Mouse (Mus musculus): ENCODE results near the gene Aarsd1.
"Not testable (repeated sequence)": the region's sequence is repeated elsewhere in the genome, so short reads cannot be mapped to it uniquely, and the experiment has no call there.

Aarsd1 gene

DNA sequence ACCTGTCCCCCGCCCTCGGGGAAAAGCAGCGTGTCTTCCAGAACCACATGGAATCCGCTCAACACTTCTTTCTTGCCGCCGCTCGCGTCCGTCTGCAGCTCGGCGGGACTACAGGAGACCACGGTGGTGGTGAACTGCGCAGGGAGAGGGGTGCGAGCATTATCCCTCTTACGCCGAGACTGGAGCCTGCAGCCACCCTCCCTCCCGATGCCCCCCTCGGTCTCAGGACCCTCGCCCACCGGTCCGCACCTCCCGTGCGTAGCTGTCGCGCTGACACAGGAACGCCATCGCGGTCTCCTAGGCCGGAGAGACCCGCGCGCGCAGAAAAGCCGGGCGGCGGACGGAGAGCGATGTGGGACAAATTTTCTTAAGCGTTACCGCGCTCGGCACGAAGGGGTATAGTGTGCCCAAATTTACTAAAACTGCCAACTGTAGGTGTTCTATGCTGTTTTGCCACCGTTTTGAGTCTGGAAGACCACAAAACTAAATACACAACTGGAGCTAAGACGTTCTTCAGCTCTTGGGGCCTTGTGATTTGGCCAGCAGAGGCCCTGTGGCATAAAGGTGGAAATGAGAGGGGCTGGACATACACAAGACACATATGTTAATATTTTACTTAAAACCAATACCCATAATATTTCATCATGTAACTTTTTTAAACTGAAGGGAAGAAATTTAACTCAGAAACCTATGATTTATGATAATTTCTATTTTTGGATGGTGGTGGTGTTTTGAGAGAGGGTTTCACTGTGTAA, at the start of gene Aarsd1:
Gene Aarsd1 (minus strand): TSS at position 515 of the 755 bp plus-strand sequence.
- peak; percentile 89 for DNase-seq (ENCODE audit: low read depth, low spot score)

- DNase-seq (ENCODE audit: low read depth, low spot score), result not testable (repeated sequence)
These were observed 49.1 kb upstream of the Aarsd1 start for GRCm38 (mm10) chr11:101466552-101466950.

- DNase-seq (ENCODE audit: low read depth, low spot score), result no peak
These were observed 48.6 kb upstream of the Aarsd1 start, which contains the start of gene Vat1 for GRCm38 (mm10) chr11:101465869-101466551. Vat1 (minus strand) TSS chr11:101466230.

DNA sequence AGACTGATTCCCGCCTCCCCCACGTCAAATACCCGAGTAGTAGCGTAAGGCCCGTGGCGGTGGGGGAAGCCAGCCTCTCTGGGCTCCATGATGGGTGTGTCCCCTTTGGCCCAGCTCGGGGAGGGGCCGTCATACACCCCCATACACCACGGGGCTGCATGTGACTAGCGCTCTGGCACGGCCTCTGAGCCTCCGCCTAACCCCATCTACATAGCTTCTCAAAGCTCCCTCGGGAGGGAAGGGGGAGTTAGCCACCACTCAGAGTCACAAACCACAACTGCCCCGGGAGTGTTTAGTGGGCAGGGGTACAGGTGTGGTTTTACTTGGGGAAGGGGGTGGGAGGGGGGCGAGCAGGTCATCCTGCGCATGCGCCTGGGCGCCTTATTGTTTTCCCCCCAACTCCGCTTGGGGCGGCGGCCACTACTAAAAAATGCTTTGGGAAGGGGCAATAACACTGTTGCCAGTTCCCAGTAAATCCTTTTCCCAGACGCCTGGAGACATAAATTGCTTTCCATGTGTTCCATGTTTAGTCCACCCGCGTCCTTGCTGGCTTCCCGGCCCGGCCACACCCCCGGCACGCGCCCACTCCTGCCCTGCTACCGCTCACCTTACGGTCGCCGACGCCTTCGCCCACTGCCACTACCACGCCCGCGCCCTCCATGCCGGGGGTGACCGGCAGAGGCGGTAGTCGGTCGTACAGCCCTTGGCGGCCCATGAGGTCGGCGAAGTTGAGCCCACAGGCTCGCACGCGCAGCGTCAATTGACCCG, 47.9 kb upstream of the Aarsd1 start:
- DNase-seq (ENCODE audit: low read depth, low spot score), result no peak

- no peak for DNase-seq (ENCODE audit: low read depth, low spot score)
These were observed 47.0 kb upstream of the Aarsd1 start, which contains the start of gene Rnd2 for GRCm38 (mm10) chr11:101464211-101465100. Rnd2 (plus strand) TSS chr11:101464999.

DNA sequence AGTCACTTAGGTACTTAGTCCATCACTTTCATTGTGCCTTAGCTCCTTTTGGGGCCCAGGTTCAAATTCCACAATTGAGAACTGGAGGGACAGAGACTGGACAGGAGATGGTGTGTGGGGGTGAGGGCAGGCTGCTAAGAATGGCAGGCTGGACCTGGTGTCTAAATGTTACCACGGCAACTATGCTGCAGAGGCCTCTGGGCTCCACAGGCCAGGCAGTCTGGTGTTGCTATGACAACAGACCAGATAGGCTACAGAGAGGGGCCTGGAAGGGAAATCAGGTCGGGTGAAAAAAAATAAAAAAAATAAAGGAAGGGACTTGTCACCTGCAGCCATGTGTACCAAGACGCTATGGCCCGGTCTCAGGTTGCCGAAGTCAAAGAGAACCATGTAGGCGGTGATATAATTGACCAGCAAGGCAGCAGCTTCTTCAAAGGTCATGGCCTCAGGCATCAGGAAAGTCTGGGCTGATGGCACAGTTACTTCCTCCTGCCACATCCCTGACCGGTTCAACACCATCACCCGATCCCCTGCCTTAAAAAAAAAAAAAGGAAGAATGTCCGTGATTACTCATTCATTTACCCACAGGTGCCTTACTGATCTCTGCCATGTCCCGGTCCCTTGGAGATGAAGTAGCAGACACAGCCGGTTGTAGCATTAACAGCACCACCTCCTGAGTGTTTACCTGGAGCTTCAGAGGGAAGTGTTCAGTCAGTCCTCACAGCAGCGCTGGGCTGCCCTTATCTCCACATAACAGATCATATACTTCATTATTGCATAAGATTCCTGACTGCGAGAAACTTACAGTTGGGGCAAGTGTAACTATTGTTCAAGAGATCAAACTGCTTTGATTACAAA, 45.4 kb upstream of the Aarsd1 start:
- no peak for DNase-seq (ENCODE audit: low read depth, low spot score)

GRCm38 (mm10) chr11:101462141-101462540, 44.7 kb upstream of the Aarsd1 start:
- DNase-seq (ENCODE audit: low read depth, low spot score), result no peak

- DNase-seq (ENCODE audit: low read depth, low spot score), result no peak
These were observed 42.9 kb upstream of the Aarsd1 start for GRCm38 (mm10) chr11:101460321-101460720.

GRCm38 (mm10) chr11:101459716-101460115, 42.3 kb upstream of the Aarsd1 start:
- no peak for DNase-seq (ENCODE audit: low read depth, low spot score)

GRCm38 (mm10) chr11:101458217-101458616, 40.8 kb upstream of the Aarsd1 start:
- DNase-seq (ENCODE audit: low read depth, low spot score), result no peak

DNA sequence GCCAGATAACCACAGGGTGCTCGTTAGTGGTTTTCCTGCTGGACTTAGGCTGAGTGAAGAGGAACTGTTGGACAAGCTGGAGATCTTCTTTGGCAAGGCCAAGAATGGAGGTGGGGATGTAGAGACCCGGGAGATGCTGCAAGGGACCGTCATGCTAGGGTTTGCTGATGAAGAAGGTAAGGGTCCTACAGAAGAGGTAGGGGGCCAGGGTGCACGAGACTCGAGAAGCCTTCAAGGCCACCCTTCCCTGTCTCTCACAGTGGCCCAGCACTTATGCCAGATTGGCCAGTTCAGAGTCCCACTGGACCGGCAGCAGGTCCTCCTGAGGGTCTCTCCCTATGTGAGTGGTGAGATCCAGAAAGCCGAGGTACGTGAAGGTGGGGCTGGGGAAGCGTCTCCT, 40.2 kb upstream of the Aarsd1 start:
- no peak for DNase-seq (ENCODE audit: low read depth, low spot score)

DNA sequence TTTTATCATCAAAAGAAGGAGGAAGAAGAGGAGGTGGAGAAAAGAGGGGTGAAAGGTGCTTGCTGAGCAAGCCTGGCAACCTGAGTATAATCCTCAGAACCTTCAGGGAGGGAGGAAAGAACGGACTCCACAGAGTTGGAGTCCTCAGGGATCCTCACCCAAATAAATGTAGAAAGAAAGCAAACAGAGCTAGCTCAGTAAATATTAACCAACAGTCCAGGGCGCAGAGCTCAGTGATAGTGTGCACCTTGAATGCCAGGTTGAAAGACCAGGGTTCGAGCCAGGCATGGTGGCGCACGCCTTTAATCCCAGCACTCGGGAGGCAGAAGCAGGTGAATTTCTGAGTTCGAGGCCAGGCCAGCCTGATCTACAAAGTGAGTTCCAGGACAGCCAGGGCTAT, 38.2 kb upstream of the Aarsd1 start:
- DNase-seq (ENCODE audit: low read depth, low spot score), result no peak

GRCm38 (mm10) chr11:101454702-101455101, 37.3 kb upstream of the Aarsd1 start:
- DNase-seq (ENCODE audit: low read depth, low spot score), result no peak

DNA sequence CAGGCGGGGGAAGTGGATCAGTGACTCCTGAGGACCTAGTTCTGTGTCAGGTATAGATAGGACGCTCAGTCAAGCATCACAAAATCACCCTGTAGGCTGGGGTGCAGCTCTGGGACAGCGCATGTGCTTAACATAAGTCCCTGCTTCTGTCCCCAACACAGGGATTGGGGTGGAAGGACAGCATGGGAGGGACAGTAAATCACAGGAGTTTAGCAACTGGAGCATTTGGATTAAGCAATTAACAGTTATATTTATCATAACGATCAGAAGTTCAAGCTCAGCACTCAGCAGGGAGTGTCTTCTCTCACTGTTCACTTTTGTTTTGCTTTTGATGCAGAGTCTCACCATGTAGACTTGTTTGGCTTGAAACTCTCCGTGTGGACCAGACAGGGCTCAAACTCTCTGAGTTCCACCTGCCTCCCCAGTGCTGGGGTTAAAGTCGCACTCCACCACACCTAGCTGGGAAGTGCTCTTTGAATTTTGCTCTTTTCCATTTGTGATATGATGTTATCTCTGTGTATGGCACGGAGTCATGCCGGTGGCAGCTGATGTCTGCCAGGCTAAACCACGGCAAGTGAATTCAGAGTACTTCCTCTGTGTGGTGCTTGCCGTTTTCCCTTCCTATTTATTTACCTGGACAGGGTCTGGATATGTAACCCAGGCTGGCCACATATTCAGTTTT, 34.8 kb upstream of the Aarsd1 start:
- DNase-seq (ENCODE audit: low read depth, low spot score), result no peak

- no peak for DNase-seq (ENCODE audit: low read depth, low spot score)
These were observed 34.1 kb upstream of the Aarsd1 start for GRCm38 (mm10) chr11:101451536-101451935.

DNA sequence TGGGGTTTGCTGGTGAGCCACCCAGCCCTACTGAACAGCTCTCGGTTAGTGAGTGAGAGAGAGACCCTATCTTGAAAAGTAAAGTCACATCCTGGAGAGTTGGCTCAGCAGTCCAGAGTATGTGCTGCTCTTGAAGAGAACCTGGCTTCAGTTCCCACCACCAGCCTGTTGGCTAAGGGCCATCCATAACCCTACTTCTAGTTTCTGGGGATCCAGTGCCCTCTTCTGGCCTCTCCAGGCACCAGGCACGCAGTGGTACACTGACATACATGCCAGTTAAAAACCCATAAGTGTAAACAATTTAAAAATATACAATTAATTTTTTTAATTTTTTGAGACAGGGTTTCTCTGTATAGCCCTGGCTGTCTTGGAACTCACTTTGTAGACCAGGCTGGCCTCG, 33.0 kb upstream of the Aarsd1 start:
- no peak for DNase-seq (ENCODE audit: low read depth, low spot score)

DNA sequence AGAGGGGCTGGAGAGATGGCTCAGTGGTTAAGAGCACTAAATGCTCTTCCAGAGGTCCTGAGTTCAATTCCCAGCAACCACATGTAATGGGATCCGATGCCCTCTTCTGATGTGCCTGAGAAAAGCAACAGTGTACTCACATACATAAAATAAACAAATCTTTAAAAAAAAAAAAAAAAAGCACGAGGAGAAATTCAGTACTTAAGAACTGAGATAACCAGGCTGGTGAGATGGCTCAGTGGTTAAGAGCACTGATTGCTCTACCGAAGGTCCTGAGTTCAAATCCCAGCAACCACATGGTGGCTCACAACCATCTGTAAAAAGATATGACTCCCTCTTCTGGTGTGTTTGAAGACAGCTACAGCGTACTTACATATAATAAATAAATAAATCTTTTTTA, 32.2 kb upstream of the Aarsd1 start:
- DNase-seq (ENCODE audit: low read depth, low spot score), result not testable (repeated sequence)

DNA sequence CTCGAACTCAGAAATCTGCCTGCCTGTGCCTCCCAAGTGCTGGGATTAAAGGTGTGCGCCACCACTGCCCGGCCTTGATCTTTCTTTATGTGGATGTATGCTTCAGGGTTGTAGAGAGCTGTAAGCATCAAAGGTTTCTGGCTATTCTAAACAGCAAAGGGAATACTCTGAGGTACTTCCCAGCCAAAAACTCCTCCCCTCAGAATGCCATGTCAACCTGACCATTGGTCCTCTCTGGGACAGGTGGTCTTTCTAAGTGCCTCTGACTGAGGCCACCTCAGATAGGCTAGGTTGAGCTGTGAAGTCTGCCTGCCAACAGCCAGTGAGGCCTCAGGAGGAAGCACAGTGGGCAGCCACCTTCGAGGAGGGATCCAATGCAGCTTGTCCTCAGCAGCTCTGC, 31.5 kb upstream of the Aarsd1 start:
- no peak for DNase-seq (ENCODE audit: low read depth, low spot score)

GRCm38 (mm10) chr11:101448274-101448746, 30.9 kb upstream of the Aarsd1 start, which contains the start of gene Ifi35:
Ifi35 (plus strand) TSS chr11:101448407.
- DNase-seq (ENCODE audit: low read depth, low spot score), result no peak
